Mouse (Mus musculus) left cerebral cortex, postnatal 4 days (tissue): ENCODE data around the gene Rnf144a. TPM values are rescaled to one million over a fixed set of nuclear protein-coding genes. Genes with fewer than 3 reads are reported as not detected.

ENCODE experiments used
- microRNA-seq: library from miRNA; unstranded; fragments of <30 nt; microRNA quantifications from one replicate; pipeline ENCODE4 v1.2.0, GENCODE M21; 2022
- total RNA-seq, 2 experiments: library from RNA; stranded (reverse); gene quantifications; 2 replicates each; pipeline ENCODE4 v1.2.3; 2021

The Rnf144a gene
- total RNA-seq, 2 experiments from 2014 or later = 41.8 to 45.4 TPM

Small RNA genes lying within 50 kb of the gene (microRNA-seq; reads per million reads assigned to microRNA genes)
- gene Mir6538 = 7.8 reads per million, percentile 20 among the genes with 10 or more reads in this experiment

Other genes starting within 250 kb of the Rnf144a start
- under 1 TPM; 0.14 to 0.26 TPM for gene Rsad2, start 41.2 kb upstream of the Rnf144a start, total RNA-seq
- 10 to 100 TPM; 16.8 to 18.1 TPM for gene Cmpk2, start 54.0 kb upstream of the Rnf144a start, total RNA-seq